Mouse (Mus musculus) myocyte (in vitro differentiated cells): ENCODE measurements around the gene Mmaa.

ENCODE experiments used
- CEBPB ChIP-seq: IDR thresholded peaks from 2 replicates; pipeline ENCODE4 v1.6.1; 2011; ENCODE audit warnings: mild to moderate bottlenecking, moderate library complexity; ENCODE audit not compliant: poor library complexity, insufficient read depth, severe bottlenecking
- E2F4 ChIP-seq: IDR thresholded peaks from one replicate; pipeline ENCODE4 v1.6.1; 2011; ENCODE audit warnings: mild to moderate bottlenecking, control low read depth, moderate library complexity; ENCODE audit not compliant: insufficient read depth
- MAX ChIP-seq: IDR thresholded peaks from one replicate; pipeline ENCODE4 v1.6.1; 2011; ENCODE audit warnings: low read depth, mild to moderate bottlenecking, control low read depth
- MYOD1 ChIP-seq, 3 experiments: IDR thresholded peaks; one replicate each; pipeline ENCODE4 v1.6.1; 2011; ENCODE audit warnings: control low read depth in 2 of 3, low read depth in 2 of 3, mild to moderate bottlenecking in 2 of 3, moderate library complexity in 1 of 3; ENCODE audit not compliant: insufficient read length in 2 of 3, control insufficient read depth in 1 of 3
- MYOG ChIP-seq, 3 experiments: IDR thresholded peaks; one replicate each; pipeline ENCODE4 v1.6.1; 2011; ENCODE audit warnings: control low read depth in 2 of 3, low read depth in 2 of 3, mild to moderate bottlenecking in 2 of 3; ENCODE audit not compliant: insufficient read length in 2 of 3, control insufficient read depth in 1 of 3, insufficient read depth in 1 of 3
- POLR2A ChIP-seq: IDR thresholded peaks from one replicate; pipeline ENCODE4 v1.6.1; 2011; ENCODE audit warnings: low read depth, mild to moderate bottlenecking, control low read depth, moderate library complexity; ENCODE audit not compliant: insufficient read length
- POLR2AphosphoS2 ChIP-seq: IDR thresholded peaks from one replicate; pipeline ENCODE4 v1.6.1; 2011; ENCODE audit warnings: low read depth, control low read depth; ENCODE audit not compliant: insufficient read length
- REST ChIP-seq: IDR thresholded peaks from one replicate; pipeline ENCODE4 v1.6.1; 2011; ENCODE audit warnings: mild to moderate bottlenecking, control low read depth, moderate library complexity; ENCODE audit not compliant: insufficient read depth, insufficient read length
- SRF ChIP-seq: IDR thresholded peaks from one replicate; pipeline ENCODE4 v1.6.1; 2011; ENCODE audit warnings: low read depth; ENCODE audit not compliant: control insufficient read depth, insufficient read length
- TCF12 ChIP-seq: IDR thresholded peaks from one replicate; pipeline ENCODE4 v1.6.1; 2011; ENCODE audit warnings: mild to moderate bottlenecking, control low read depth; ENCODE audit not compliant: poor library complexity, insufficient read depth, severe bottlenecking
- TCF3 ChIP-seq: IDR thresholded peaks from one replicate; pipeline ENCODE4 v1.6.1; 2011; ENCODE audit warnings: low read depth, control low read depth; ENCODE audit not compliant: insufficient read length
- USF1 ChIP-seq: IDR thresholded peaks from one replicate; pipeline ENCODE4 v1.6.1; 2011; ENCODE audit warnings: low read depth, mild to moderate bottlenecking, control low read depth, moderate library complexity

DNA sequence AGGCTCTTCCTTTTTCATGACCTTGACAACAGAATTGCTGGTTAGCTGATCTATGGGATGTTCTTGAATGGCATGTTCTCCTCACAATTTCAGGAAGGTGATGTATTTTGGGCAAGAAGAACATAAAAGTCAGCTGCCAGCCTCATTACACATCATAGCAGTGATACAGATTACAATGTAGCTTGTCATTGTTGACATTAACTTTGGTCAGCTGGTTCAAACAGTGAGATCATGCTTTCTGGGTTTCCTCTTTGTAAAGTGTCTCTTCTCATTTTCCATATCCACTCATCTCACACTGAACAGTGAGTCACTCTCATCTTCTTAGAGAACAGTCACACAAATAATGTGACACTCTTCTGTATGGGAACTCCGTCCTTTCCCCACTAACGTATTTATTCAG is 51.3 kb downstream of the Mmaa start:
- TF ChIP-seq MYOG (IDR thresholded peaks at IDR 0.05; ENCODE audit: control insufficient read depth in 1 of 3, insufficient read depth in 1 of 3, insufficient read length in 2 of 3, low read depth in 2 of 3) = no peak
- peak; percentile 21 for TF ChIP-seq USF1
- no peak for TF ChIP-seq POLR2A
- no peak for TF ChIP-seq POLR2AphosphoS2
- TF ChIP-seq MYOD1 (IDR thresholded peaks at IDR 0.05; ENCODE audit: control insufficient read depth in 1 of 3, insufficient read length in 2 of 3, low read depth in 2 of 3) = no peak
- no peak for TF ChIP-seq TCF3
- TF ChIP-seq MAX = no peak
- TF ChIP-seq TCF12 = no peak
- no peak for TF ChIP-seq E2F4
- no peak for TF ChIP-seq REST
- TF ChIP-seq CEBPB = no peak
- TF ChIP-seq SRF = no peak
